Mouse (Mus musculus) thymus, adult 2 months (tissue): ENCODE results near the gene Pnpla8.

Experiments used
- CTCF ChIP-seq: fragments of 200-500 bp; IDR thresholded peaks from 2 replicates; pipeline ENCODE4 v1.5.1; 2012; ENCODE audit warnings: mild to moderate bottlenecking, control low read depth, low read length, moderate library complexity, borderline replicate concordance; ENCODE audit not compliant: control insufficient read depth, poor library complexity, insufficient read depth; ENCODE audit errors: extremely low read depth
- POLR2A ChIP-seq: fragments of 200-500 bp; IDR thresholded peaks from 2 replicates; pipeline ENCODE4 v1.6.1; 2012; ENCODE audit warnings: mild to moderate bottlenecking, low read length, control low read depth, moderate library complexity; ENCODE audit not compliant: control insufficient read depth, poor library complexity, insufficient read depth; ENCODE audit errors: extremely low read depth

DNA sequence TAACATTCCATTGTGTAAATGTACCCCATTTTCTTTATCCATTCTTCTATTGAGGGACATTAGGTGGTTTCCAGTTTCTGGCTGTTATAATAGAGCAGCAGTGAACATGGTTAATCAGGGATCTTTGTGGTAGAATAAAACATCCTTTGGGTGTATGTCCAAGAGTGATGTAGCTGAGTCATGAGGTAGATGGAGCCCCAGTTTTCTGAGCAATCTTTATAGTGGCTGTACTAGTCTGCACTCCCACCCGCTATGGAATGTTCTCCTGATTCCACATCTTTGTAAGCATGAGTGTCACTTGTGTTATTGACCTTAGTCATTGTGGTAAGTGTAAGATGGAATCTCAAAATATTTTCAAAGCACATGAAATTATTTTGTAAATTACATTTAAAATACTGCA, 82.8 kb downstream of the Pnpla8 start:
- no peak for TF ChIP-seq CTCF
- TF ChIP-seq POLR2A = no peak
